Mouse (Mus musculus): ENCODE measurements around the gene Adora2b.

GRCm38 (mm10) chr11:62223416-62223815, 25.4 kb upstream of the Adora2b start:
- no peak for TF ChIP-seq POLR2A (IDR thresholded peaks at IDR 0.05; ENCODE audit: low read depth, low read length)
- no peak for TF ChIP-seq CTCF (conservative IDR thresholded peaks at IDR 0.05; ENCODE audit: insufficient read depth, insufficient read length, low read depth, low read length)

Data from kidney, adult 2 months (tissue).